Mouse (Mus musculus) heart, postnatal 25 days (tissue): Measurements from ENCODE around the gene Ascl5. TPM values are rescaled to one million over a fixed set of nuclear protein-coding genes. Genes with fewer than 3 reads are reported as not detected.
A peak's percentile ranks its signal among the peaks of the same experiment; 100 is the strongest.

Experiments used
- DNase-seq: peaks from one replicate; pipeline ENCODE4 v3.0.0; 2022; ENCODE audit warnings: low spot score
- intact Hi-C: fragments of 180-260 bp; cut with DNase I; formaldehyde crosslinking; loops from one replicate; pipeline ENCODE4 v1.15.1; 2025
- total RNA-seq, 2 experiments: library from RNA; stranded (reverse); gene quantifications; 2 replicates each; pipeline ENCODE4 v1.2.3; 2021

Gene Ascl5
- total RNA-seq, 2 experiments from 2014 or later: not detected

DNA sequence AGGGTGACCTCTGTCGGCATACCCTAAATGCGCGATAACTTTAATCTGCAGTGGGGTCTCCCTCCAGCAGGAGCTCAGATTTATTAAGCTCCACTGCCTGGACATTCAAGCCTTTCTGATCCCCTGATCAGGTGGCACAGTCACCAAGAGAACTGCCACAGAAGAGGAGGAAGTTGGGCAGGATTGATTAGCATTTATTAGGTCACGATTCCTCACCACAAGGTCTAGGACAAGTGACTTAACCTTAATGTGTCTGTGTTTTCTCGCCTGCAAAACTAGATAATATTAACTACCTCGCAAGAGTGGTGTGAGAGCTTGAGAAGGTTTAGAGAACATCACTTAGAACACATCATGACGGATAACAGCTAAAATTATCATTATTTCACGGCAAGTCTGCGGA is 2.7 kb upstream of the Ascl5 start:
- intact Hi-C loops: no loop called here
- no peak for DNase-seq

- DNase-seq: no peak
- intact Hi-C loops: loop anchor here (1.0 to 10.0 kb wide), 3 partner anchors 116 to 404 kb away; partner anchors contain the start of gene Mroh3
Measured at GRCm38 (mm10) chr1:136051013-136051315, 360 bp downstream of the Ascl5 start.

DNA sequence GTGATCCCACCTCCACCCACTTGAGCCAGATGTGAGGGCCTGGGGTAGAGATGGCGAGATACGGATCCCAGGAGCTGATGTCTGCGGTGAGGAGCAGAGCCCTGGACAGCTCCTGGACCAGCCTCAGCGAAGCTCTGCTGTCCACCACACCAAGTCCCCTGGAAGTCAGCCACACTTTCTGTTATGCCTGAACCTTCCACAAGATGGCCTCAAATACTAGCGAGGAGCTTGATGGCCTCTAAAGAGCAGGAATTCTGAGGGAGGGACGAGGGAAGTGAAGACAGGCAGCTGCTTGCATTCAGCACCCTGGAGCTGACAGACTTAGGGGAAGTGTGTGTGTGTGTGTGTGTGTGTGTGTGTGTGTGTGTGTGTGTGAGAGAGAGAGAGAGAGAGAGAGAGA is 861 bp downstream of the Ascl5 start:
- peak; percentile 29 for DNase-seq

GRCm38 (mm10) chr1:136052547-136052946 is 1.9 kb downstream of the Ascl5 start, which contains the start of gene Cacna1s:
Gene Cacna1s, plus strand, starts transcription at chr1:136052750.
- DNase-seq: no peak
- intact Hi-C loops: loop anchor here (5.0 to 10.0 kb wide), 2 partner anchors 160 to 402 kb away; partner anchors contain the start of gene Mroh3

More for the DNA sequence above, 861 bp downstream of the Ascl5 start:
- intact Hi-C loops: loop anchor here (1.0 to 10.0 kb wide), 3 partner anchors 116 to 403 kb away; partner anchors contain the start of gene Mroh3

DNA sequence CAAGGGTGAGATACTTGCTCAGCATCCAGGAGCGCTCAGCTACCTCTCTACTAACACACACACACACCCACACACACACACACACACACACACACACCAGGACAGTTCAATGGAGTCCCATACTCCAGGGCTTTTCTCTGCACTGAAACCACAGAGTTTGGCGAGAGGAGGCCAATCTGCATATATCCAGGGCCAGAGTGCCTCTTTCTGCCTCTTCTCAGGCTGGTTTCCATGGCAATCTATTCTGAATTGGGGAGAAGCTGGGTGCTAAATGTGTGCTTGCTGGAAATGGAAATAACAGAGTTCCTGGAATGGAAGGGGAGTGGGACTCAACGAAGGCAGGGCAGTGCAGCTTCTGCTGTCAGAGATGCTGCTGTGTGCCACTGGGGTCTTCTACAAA is 5.2 kb downstream of the Ascl5 start:
- no peak for DNase-seq
- intact Hi-C loops: loop anchor here (10.0 kb wide), 1 partner anchor 399 kb away; no protein-coding TSS in a partner anchor

DNA sequence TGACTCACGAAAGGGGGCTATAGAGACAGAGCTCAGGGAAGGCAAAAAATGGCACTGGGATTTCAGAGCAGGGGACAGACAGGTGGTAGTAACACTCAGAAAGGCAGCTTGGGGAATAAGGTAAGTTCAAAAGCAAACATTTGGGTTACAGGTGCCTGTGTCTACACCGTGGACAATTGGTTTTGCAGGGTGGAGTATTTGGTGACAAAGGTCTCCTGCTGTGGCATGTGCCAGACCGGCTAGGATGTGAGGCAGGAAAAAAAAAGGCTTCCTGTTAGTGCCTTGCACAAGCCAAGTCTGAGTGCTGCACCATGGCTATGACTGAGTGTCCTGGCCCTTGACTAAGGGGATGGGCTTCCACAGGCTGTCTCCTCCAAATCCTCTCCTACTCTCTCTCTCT is 8.0 kb downstream of the Ascl5 start:
- no peak for DNase-seq
- intact Hi-C loops: loop anchor here (10.0 kb wide), 1 partner anchor 396 kb away; no protein-coding TSS in a partner anchor

DNA sequence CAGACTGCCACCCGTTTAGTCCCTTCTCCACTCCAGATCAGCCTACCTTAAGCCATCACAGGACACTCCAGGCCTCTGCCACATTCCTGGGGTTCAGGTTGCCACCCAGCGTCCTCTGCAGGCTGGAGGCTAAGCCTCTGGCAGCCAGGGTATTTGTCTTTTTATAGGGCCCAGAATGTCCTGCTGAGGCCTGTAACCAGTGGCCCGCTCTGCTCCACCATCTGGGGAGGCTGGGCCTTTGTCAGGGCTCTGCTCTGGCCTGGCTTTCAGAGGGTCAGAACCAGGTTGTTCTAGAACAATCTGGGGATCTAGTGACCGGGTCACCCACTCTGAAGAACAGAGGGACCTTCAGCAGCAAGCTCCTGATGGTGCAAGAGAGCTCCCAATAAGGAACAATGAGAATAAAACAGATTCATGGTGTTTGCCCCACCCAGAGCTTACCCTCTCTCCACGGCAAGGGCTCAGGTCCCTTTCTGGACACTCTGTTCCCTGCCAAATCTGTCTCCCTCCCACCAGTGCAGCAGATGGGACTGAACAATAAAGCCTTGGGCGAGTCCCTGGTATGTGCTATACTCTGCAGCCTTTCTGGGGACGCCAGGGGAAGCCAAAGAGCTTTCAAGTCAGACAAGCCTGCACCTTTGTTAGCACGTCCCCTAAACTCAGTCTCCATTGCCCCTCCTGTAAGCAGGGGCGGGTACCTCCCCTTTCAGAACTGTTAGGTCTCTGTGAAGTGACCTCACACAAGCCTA is 10.6 kb downstream of the Ascl5 start:
- DNase-seq: no peak
- intact Hi-C loops: no loop called here

- intact Hi-C loops: loop anchor here (2.0 kb wide), 1 partner anchor 105 kb away; no protein-coding TSS in a partner anchor
- DNase-seq: no peak
Measured at GRCm38 (mm10) chr1:136061790-136062141, 11.2 kb downstream of the Ascl5 start.

DNA sequence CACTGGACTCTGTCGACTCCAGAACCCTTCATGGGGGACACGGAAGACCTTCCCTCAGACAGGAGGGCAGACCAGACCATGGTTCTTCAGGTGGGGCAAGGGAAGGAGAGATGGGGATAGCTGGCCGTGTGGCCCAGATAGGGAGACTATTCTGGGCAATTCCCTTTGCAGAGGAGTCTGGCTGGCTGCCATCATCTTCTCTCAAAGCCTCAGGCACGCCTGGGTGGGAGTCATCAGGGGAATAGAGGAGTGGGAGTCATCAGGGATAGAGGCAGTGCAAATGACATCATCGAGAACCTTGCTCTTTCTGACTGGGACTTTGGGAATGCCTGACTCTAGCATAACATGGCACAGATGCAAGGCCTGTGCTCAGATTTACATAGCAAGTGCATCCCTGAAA is 13.4 kb downstream of the Ascl5 start:
- no peak for DNase-seq
- intact Hi-C loops: loop anchor here (2.0 kb wide), 1 partner anchor 103 kb away; no protein-coding TSS in a partner anchor

DNA sequence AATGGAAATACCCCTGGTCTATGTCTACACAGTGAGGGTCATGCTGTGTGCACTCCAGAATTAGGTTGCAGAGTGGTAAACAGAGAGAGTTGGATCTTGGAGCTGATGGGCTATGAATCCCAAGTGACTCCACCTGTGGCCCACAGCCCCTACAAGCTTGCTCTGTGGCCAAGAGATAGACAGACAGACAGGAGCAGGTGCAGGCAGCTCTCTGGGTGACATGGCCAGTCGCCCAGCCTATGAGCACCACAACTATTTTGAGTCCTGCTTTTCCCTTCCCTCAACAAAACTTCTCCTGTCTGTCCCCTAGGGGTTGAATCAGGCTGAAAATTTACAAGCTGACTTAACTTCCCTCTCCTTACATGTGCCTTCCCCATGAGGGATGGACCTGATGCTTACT is 16.0 kb downstream of the Ascl5 start:
- no peak for DNase-seq
- intact Hi-C loops: no loop called here

DNA sequence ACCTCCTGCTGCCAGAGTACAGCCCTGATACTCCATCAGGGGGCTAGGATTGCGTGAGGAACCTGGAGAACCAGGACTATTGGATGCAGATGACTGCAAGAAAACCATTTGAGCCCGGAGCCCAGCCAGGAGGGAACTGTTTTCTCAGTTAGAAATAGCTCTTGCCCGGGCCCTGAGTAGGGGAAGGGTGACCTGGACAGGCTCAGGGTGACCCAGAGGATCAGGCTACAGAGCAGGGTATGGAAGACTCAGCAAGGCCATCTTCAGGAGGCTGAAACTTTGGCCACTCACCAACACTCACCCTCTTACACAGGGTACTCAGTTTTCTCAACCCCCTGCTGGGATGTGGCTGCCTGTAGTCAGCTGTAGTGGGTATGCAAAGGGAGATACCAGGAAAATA is 17.0 kb downstream of the Ascl5 start:
- intact Hi-C loops: no loop called here
- no peak for DNase-seq

DNA sequence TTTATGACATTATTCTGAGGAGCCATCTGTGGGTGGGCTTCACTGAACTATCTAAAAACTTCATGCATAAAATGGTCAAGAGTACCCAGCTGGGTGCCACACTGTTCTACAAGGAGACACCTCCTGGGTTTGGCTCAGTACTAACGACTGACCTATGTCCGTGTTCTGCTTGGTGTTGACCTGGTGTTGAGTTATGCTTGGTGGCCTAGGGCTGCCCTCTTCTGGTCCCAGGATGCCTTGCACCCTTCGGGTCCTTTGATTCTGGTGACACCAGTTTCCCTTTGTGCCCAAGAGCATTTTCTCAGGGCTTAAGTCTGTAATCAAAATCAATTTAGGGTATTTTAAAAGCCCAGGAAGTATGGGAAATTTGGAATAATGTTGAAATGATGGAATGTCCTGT is 25.5 kb downstream of the Ascl5 start:
- intact Hi-C loops: no loop called here
- no peak for DNase-seq

- DNase-seq: no peak
- intact Hi-C loops: no loop called here
Measured at GRCm38 (mm10) chr1:136077656-136078055, 27.1 kb downstream of the Ascl5 start.

DNA sequence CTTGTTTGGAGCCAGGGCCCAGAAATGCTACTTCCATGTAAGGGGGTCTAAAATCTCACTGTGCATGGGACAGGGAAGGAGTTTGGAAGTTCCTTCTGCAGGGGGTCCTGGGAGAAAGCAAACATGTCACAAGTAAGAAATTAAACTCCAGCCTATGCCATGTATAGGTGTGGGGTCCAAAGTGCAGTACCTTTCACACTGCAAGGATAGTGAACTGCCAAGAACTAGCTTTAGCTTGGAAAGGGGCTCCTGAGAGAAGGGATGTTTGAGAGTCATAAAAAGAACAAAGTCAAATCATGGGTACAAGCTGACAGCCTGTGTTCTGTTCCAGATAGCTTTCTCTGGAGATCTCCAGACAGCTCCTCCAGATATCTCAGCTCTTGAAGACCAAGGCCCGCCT is 30.6 kb downstream of the Ascl5 start:
- no peak for DNase-seq
- intact Hi-C loops: no loop called here

DNA sequence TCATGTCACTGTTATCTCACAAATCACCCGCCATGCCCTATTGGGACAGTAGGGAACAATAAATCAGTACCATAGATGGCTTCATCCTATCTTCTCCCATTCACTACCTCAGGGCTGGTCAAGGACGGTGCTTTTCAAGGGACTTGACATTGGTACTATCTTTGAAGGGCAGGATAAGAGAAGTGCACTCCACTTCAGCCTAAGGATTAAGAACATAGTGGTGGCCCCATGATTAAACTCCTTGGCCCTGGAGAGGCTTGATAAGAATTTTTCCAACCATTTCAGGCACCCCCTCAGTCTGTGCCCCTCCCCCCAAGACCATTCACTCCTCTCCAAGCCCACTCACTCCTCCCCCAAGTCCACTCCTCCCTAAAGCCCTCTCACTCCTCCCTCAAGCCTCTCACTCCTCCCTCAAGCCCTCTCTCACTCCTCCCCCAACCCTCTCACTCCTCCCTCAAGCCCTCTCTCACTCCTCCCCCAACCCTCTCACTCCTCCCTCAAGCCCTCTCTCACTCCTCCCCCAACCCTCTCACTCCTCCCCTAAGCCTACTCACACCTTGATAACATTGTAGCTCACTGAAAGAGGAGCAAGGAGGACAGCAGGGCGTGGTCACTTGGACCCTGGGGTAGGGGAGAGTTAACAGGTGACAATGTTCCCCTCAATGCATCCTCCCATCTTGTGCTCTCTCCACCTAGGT is 35.5 kb downstream of the Ascl5 start:
- intact Hi-C loops: no loop called here
- no peak for DNase-seq

DNA sequence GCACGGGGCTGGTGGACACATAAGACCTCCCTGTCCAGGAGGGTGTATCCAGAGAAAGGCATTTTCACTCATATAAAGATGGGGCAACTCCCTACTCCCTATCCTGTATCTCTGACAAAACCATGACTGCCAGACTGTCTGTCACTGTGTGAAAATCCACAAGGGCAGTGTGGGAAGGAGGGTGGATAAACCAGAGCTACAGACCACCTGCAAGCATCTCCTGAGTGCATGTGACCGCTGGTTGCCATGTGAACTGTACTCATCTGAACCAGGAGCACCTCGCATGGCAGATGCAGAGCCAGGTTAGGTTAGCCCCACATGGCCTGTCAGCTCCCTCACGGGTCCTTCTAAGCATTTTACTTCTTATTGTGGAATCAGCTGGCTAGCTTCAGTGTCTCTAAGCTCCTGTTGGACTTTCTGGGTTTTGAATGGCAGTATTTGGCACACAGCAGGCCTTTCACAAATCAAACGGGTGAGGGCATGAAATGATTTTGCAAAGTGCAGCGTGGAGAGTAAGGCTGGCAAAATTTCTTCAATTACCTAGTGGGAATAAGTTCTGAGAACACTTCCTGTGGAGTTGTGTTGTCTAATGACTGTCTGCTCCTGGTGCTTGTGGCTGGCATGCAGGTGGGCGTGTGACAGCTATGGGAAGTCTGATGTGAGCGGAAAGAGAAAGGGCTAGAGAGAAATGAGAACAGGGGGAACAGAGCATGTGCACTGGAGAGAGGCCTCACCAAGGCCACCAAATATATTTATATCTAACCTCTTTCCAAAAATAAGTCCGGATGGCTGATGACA is 39.0 kb downstream of the Ascl5 start:
- intact Hi-C loops: no loop called here
- DNase-seq: no peak

- intact Hi-C loops: no loop called here
- DNase-seq: no peak
Measured at GRCm38 (mm10) chr1:136093726-136094125, 43.1 kb downstream of the Ascl5 start.

DNA sequence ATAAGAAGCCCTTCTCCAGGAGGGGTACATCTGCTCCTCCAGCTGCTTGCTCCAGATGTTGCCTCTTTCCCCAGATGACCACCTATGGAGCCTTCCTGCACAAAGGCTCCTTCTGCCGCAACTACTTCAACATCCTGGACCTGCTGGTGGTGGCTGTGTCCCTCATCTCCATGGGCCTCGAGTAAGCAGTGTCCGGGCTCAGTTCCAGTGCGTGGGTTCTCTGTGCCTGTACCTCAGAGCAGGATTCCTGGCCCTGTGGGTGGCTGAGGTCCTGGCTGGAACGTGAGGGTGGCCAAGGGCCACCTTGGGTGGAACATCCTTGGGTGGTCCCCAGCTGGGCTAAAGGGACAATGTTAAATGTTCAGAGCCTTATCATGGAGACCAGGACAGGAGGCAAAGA is 44.2 kb downstream of the Ascl5 start:
- intact Hi-C loops: no loop called here
- DNase-seq: no peak
